Mouse (Mus musculus) embryonic facial prominence, embryonic 15.5 days (tissue): ENCODE measurements around the gene Foxn2. TPM values are rescaled to one million over a fixed set of nuclear protein-coding genes. Genes with fewer than 3 reads are reported as not detected.
"Not testable (repeated sequence)": the region's sequence is repeated elsewhere in the genome, so short reads cannot be mapped to it uniquely, and the experiment has no call there.

Experiments used
- ATAC-seq: fragments of 200-750 bp; cut with Nextera tagmentation; 2 replicates; pipeline ENCODE4 v1.8.0; 2017; ENCODE audit warnings: low read depth, moderate TSS enrichment; ENCODE audit not compliant: insufficient number of reproducible peaks, low FRiP score, low TSS enrichment
- H3K27ac ChIP-seq: fragments of 300-500 bp; sonication (generic); replicated peaks from 2 replicates; pipeline ENCODE4 v1.5.1; 2015; ENCODE audit warnings: mild to moderate bottlenecking, inconsistent platforms
- H3K27me3 ChIP-seq: fragments of 300-500 bp; sonication (generic); 2 replicates; pipeline ENCODE4 v1.6.1; 2015; ENCODE audit warnings: inconsistent platforms
- H3K36me3 ChIP-seq: fragments of 300-500 bp; sonication (generic); 2 replicates; pipeline ENCODE4 v1.6.1; 2015; ENCODE audit warnings: mild to moderate bottlenecking, inconsistent platforms
- H3K4me1 ChIP-seq: fragments of 300-500 bp; sonication (generic); 2 replicates; pipeline ENCODE4 v1.6.1; 2015; ENCODE audit warnings: inconsistent platforms
- H3K4me2 ChIP-seq: fragments of 300-500 bp; sonication (generic); replicated peaks from 2 replicates; pipeline ENCODE4 v1.6.1; 2015; ENCODE audit warnings: mild to moderate bottlenecking, inconsistent platforms
- H3K4me3 ChIP-seq: fragments of 300-500 bp; sonication (generic); replicated peaks from 2 replicates; pipeline ENCODE4 v1.5.1; 2015; ENCODE audit warnings: mild to moderate bottlenecking, inconsistent platforms
- H3K9ac ChIP-seq: fragments of 300-500 bp; sonication (generic); 2 replicates; pipeline ENCODE4 v1.6.1; 2015; ENCODE audit warnings: inconsistent platforms
- H3K9me3 ChIP-seq: fragments of 300-500 bp; sonication (generic); replicated peaks from 2 replicates; pipeline ENCODE4 v1.6.1; 2016; ENCODE audit warnings: inconsistent platforms
- WGBS: fragments of 180-500 bp; shearing (Covaris S2); methylation state at CpG from one replicate; pipeline ENCODE4 v1.1.7; 2015; 5-methylcytosine and 5-hydroxymethylcytosine counted together
- polyA plus RNA-seq: library from polyadenylated mRNA; unstranded; fragments of >200 nt; fragmentation: Nextera tagmentation; extraction: Ambion mirVana; gene quantifications from 2 replicates; pipeline ENCODE4 v1.2.1, GENCODE M21; 2015

Foxn2 gene
- polyA plus RNA-seq, 1 experiment from 2014 or later = 14.9 TPM

DNA sequence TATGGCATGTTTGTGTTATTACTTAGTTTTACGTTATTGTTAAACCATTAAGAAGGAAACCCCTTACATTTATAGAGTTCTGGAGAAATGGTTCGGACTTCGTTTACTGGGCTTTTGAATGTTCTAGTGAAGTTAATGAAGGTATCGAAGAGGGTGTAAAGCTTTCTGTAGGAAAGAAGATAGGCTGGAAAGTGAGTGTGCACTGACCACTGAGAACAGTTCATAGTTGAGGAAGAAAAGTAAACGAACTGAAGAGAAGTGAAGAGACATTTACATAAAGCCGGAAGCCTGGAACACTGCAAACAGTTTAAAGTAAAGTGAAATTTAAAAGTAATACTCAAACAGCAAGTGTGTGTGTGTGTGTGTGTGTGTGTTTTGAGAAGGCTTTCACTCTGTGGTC is 2.1 kb downstream of the Foxn2 start:
- Histone ChIP-seq H3K27ac (no peak overlapping the region), H3K4me3 (no peak overlapping the region), H3K36me3 (no peaks in the 10 kb centered on the region), H3K4me1 (no peaks in the 10 kb centered on the region), H3K4me2 (no peak overlapping the region), H3K9ac (no peak overlapping the region), H3K9me3 (no peaks in the 10 kb centered on the region), H3K27me3 (no peaks in the 10 kb centered on the region)
- 80% methylated on average over 6 of the region's 6 CpGs for WGBS
- ATAC-seq = no peak

DNA sequence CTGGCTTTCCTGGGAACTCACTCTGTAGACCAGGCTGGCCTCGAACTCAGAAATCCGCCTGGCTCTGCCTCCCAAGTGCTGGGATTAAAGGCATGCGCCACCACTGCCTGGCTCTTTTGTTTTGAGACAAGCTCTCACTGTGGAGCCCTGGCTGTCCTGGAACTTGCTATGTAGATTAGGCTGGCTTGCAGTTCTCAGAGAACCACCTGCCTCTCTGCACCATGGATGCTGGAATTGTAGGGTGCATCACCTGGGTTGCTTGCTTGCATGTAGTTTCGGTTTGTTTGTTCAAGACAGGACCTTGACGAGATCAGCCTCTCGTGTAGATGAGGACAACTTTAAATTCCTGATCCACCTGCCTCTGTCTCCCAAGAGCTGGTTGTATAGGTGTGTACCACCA is 2.7 kb downstream of the Foxn2 start:
- no peak overlapping the region for H3K4me3 ChIP-seq
- H3K27me3 ChIP-seq = no peaks in the 10 kb centered on the region
- no peak overlapping the region for H3K4me2 ChIP-seq
- no peak overlapping the region for H3K9ac ChIP-seq
- H3K4me1 ChIP-seq = no peaks in the 10 kb centered on the region
- 92% methylated on average over 6 of the region's 6 CpGs for WGBS
- no peak for ATAC-seq
- H3K9me3 ChIP-seq = no peaks in the 10 kb centered on the region
- no peaks in the 10 kb centered on the region for H3K36me3 ChIP-seq
- H3K27ac ChIP-seq = no peak overlapping the region

DNA sequence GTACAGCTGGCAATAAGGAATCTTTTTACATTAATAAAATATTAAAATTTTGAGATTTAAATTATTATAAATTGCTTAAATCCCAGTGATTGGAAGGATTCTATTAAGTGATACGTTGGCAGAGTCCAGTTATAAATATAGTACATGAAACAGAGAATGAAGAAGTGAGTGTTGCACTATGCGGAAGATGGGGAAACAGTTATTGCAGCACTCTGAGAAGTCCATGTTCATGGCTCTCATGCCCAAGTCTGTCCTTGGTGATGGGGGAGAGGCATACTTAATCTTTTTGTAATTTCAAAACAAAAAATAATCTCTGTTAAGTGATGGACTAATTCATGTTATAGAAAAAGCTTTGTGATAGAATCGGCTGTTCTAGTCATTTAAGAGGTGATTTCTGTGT is 17.6 kb downstream of the Foxn2 start:
- no peaks in the 10 kb centered on the region for H3K36me3 ChIP-seq
- no peak overlapping the region for H3K27ac ChIP-seq
- H3K9me3 ChIP-seq = no peaks in the 10 kb centered on the region
- no peak for ATAC-seq
- H3K4me2 ChIP-seq = no peak overlapping the region
- H3K9ac ChIP-seq = no peak overlapping the region
- WGBS = 88% methylated on average over 3 of the region's 3 CpGs
- H3K4me1 ChIP-seq = no peaks in the 10 kb centered on the region
- H3K4me3 ChIP-seq = no peak overlapping the region
- no peaks in the 10 kb centered on the region for H3K27me3 ChIP-seq

DNA sequence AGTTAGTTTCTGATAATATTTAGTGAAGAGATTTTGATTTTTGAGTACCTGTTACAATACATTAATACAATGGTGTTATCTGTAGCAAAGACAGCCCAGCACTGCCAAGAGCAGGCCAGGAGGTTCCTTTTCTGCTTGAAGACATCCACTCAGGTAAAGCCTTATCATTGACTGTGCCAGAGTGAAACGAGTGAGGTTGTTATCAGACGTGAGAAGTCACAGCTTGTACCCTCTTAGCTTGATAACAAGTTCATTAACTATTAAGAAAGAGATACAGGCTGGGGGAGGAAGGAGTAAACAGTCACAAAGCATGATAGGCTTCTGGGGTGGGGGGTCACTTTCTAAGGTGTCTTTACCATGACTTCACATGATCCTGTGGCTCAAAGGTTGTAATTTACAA is 19.0 kb downstream of the Foxn2 start:
- Histone ChIP-seq H3K4me1 (no peaks in the 10 kb centered on the region), H3K36me3 (no peaks in the 10 kb centered on the region), H3K27ac (no peak overlapping the region), H3K9me3 (no peaks in the 10 kb centered on the region), H3K4me3 (no peak overlapping the region), H3K4me2 (no peak overlapping the region), H3K9ac (no peak overlapping the region), H3K27me3 (no peaks in the 10 kb centered on the region)
- ATAC-seq = no peak
- 84% methylated on average over 2 of the region's 2 CpGs for WGBS

DNA sequence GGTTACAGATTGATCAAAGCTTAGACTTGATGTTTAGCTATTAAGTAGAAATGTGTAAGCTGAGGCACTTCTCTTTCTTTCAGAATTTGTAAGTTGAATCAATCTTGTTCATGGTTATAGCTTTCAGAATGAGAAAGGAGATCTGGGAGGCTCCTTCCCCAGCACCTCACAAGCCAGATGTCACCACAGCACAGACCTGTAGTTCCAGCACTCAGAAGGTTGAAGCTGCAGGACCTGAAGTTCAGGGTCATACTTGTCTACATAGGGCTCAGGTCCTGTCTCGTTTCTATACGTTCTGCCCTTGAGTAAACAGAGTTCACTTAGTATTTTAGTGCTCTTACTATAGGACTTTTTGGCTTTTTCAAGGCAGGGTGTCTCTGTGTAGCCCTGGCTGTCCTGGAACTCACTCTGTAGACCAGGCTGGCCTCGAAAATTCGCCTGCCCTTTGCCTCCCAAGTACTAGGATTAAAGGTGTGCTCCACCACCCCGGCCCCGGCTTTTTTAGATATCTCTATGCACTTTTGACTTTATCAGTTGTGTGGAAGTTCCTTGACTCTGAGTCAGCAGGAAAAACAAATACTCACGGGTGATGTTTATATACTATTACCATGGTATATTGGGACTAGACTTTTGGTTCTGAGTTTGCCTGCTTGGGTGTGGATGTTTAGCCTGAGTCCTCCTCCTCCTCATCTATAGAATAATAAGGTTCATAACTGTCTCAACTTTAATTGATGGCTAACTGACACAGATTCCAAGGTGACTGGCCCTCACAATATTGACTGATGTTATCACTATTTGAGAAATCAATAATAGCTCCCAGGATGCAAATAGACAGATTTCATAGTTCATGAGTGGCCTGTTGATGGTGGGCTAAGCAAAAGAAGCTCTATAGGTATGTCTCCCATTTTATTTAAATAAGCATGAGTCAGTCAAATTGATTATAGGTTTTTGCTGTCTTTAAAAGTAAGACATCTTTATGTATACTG is 19.7 kb downstream of the Foxn2 start:
- WGBS = 86% methylated on average over 7 of the region's 7 CpGs
- ATAC-seq = no peak
- Histone ChIP-seq H3K4me1 (no peaks in the 10 kb centered on the region), H3K9me3 (no peaks in the 10 kb centered on the region), H3K4me2 (no peak overlapping the region), H3K27ac (no peak overlapping the region), H3K36me3 (no peaks in the 10 kb centered on the region), H3K9ac (no peak overlapping the region), H3K27me3 (no peaks in the 10 kb centered on the region), H3K4me3 (no peak overlapping the region)

DNA sequence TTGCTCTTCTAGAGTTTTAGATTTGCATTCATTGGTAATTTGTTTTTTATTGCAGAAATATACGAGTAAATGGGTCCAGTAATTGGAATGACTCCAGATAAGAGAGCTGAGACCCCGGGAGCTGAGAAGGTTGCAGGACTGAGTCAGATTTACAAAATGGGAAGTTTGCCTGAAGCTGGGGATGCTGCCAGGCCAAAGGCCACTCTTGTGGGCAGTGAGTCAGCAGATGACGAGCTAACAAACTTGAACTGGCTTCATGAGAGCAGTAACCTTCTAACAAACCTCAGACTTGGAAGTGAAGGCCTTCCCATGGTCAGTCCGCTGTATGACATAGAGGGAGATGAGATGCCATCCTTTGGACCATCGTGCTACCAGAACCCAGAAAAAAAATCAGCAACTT is 22.1 kb downstream of the Foxn2 start:
- no peaks in the 10 kb centered on the region for H3K27me3 ChIP-seq
- H3K27ac ChIP-seq = no peak overlapping the region
- H3K4me3 ChIP-seq = no peak overlapping the region
- WGBS = 88% methylated on average over 5 of the region's 5 CpGs
- no peaks in the 10 kb centered on the region for H3K4me1 ChIP-seq
- H3K9me3 ChIP-seq = no peaks in the 10 kb centered on the region
- no peak overlapping the region for H3K9ac ChIP-seq
- H3K4me2 ChIP-seq = no peak overlapping the region
- ATAC-seq = no peak
- H3K36me3 ChIP-seq = 0 out of 2 replicates have a peak, but pooled peaks cover 13% of the 10 kb centered on the region

DNA sequence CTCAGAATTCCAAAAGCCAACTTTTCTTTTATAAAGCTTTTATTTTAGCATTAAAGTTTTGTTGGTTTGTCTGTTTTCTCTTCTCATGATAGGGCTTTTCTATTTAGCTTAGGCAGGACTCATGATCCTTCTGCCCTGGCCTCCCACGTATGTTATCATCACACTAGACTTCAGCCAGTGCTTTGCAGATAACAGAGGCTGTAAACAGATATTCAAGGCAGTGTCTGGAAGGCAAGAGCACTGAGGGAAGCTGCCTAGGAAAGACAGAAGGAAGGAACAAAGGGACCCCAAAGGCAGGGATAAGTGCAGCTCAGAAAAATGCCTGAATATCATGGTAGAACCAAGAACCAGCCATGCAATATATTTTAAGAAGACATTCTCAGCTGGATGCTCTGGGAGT is 26.1 kb downstream of the Foxn2 start:
- ATAC-seq = no peak
- Histone ChIP-seq H3K4me1 (no peaks in the 10 kb centered on the region), H3K27me3 (no peaks in the 10 kb centered on the region), H3K9ac (no peak overlapping the region), H3K9me3 (no peaks in the 10 kb centered on the region), H3K36me3 (peaks cover 32% of the 10 kb centered on the region), H3K4me3 (no peak overlapping the region), H3K27ac (no peak overlapping the region), H3K4me2 (no peak overlapping the region)
- WGBS = 88% methylated on average over 1 of the region's 1 CpGs

DNA sequence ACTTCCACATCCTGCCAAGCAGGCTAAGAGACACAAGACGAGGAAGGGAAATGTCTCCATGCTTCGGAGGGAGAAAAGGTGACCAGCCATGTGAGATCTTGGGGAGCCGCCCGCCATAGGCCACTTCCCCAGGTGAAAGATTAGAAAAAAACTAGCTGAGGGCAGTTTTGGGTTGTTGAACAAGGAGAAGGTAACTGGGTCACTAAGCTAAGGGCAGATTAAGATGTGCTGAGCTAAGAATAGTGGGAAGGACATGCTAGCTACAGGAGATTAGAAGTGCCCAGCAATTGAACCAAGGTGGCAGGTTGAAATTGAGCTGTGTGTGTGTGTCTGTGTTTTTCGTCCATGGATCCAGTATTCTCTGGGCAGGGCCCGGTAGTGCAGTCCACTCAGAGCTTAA is 27.2 kb downstream of the Foxn2 start:
- 95% methylated on average over 6 of the region's 6 CpGs for WGBS
- Histone ChIP-seq H3K4me2 (no peak overlapping the region), H3K9me3 (no peaks in the 10 kb centered on the region), H3K4me1 (no peaks in the 10 kb centered on the region), H3K27me3 (no peaks in the 10 kb centered on the region), H3K4me3 (no peak overlapping the region), H3K27ac (no peak overlapping the region), H3K9ac (no peak overlapping the region), H3K36me3 (peaks cover 35% of the 10 kb centered on the region)
- ATAC-seq = no peak

DNA sequence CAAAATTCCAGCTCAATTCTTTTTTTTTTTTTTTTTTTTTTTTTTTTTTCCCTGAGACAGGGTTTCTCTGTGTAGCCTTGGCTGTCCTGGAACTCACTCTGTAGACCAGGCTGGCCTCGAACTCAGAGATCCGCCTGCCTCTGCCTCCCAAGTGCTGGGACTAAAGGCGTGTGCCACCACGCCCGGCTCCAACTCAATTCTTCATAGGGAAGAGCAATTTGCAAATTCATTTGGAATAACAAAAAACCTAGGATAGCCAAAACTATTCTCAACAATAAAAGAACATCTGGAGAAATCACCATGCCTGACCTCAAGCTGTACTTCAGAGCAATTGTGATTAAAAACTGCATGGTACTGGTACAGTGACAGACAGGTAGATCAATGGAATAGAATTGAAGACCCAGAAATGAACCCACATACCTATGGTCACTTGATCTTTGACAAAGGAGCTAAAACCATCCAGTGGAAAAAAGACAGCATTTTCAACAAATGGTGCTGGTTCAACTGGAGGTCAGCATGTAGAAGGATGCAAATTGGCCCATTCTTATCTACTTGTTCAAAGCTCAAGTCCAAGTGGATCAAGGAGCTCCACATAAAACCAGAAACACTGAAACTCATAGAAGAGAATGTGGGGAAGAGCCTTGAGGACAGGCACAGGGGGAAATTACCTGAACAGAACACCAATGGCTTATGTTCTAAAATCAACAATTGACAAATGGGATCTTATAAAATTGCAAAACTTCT is 28.3 kb downstream of the Foxn2 start:
- H3K9ac ChIP-seq, H3K27ac ChIP-seq, H3K27me3 ChIP-seq, H3K4me3 ChIP-seq, H3K4me1 ChIP-seq, ATAC-seq, H3K9me3 ChIP-seq, H3K4me2 ChIP-seq: not testable (repeated sequence)
- WGBS = 99% methylated on average over 5 of the region's 5 CpGs
- peaks cover 35% of the 10 kb centered on the region for H3K36me3 ChIP-seq

DNA sequence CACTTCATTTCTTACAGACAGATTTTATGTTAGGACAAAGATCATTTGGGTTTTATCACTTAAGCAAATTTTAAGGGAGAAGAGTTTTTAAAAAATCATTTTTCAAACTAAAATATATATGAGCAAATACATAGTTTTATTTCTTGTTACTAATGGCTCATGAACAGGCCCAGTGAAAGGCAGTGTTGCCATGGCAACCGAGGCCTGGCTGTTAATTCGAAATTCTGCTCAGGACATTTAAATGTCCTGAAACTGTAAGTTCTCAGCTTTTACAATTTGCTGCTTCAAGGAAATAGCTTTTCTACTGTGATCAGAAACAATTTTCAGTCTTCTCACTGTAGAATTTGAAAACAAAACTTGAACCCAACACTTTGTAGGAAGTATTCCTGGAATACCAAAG is 33.3 kb downstream of the Foxn2 start:
- H3K27ac ChIP-seq = no peak overlapping the region
- H3K4me3 ChIP-seq = no peak overlapping the region
- no peaks in the 10 kb centered on the region for H3K27me3 ChIP-seq
- H3K9ac ChIP-seq = no peak overlapping the region
- no peaks in the 10 kb centered on the region for H3K9me3 ChIP-seq
- ATAC-seq = no peak
- 69% methylated on average over 2 of the region's 2 CpGs for WGBS
- H3K4me1 ChIP-seq = no peaks in the 10 kb centered on the region
- no peak overlapping the region for H3K4me2 ChIP-seq
- H3K36me3 ChIP-seq = peaks cover 14% of the 10 kb centered on the region

DNA sequence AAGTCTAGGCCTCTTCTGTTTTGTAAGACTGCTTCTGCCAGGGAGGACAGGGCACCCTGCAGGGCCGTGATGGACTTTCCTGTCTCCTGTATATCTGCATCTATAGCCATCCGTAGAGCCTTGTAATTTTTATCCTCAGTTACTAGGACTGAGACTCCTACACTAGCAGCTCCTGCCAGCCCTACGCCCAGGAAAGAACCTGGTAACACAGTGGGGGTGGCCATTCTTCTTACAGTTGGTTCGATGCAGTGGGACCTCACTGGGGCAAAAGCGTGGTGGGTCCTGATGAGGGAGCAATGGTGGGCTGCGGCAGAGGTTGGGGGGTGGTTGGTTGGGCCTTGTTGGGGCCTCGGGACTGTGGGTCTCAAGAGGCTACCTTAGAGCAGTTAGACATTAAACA is 36.7 kb downstream of the Foxn2 start:
- Histone ChIP-seq H3K27ac (no peak overlapping the region), H3K4me2 (no peak overlapping the region), H3K27me3 (no peaks in the 10 kb centered on the region), H3K9me3 (no peaks in the 10 kb centered on the region), H3K4me3 (no peak overlapping the region), H3K4me1 (no peaks in the 10 kb centered on the region), H3K9ac (no peak overlapping the region), H3K36me3 (no peaks in the 10 kb centered on the region; the same call in 1 of the 2 replicates)
- ATAC-seq = no peak
- WGBS = 94% methylated on average over 7 of the region's 7 CpGs
